Mouse (Mus musculus): ENCODE data around the gene Chrm1.

The Chrm1 gene

DNA sequence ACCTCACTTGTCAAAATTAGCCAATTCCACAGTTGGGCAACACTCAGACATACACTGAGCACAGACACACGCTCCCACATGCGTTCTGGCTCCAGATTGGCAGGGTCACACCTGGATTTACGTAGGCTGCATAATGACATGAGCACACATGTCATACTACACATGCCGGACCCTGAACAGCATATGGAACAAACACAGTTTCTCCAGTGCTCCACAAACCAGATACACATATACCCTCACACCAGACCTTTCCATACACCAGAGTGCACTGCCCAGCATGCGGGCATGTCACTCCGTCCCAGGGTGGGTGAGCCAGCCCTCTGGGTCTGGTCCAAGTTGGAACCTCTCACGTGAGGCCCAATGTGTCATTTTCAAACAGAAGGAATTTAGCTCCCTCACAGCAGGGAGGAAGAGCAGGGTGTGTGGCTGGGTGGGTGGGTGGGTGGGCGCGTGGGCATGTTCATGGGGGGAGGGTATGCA lies at the start of gene Chrm1:
Gene Chrm1, plus strand, starts transcription at position 430 of the 480 bp plus-strand sequence.
- no peak for DNase-seq (ENCODE audit: low spot score)

DNA sequence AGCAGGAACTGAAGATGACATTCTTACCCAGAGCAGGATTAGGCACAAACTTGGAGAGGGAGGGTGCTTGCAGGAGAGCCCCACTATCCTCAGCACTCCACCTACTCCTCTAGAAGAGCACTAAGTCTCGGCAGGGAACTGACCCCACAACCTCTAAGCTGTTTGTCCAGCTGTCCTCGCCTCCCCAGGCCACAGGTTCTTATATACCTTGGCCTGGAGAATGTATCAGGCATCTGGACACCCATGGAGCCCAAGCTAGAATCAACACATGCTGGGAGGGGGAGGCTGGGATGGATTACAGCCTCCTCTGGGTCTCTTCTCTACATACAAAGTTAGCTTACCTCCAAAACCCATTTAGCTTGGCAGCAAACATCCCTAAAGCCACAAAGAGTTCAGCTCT lies 49.2 kb upstream of the Chrm1 start:
- no peak for DNase-seq (ENCODE audit: low spot score)

DNA sequence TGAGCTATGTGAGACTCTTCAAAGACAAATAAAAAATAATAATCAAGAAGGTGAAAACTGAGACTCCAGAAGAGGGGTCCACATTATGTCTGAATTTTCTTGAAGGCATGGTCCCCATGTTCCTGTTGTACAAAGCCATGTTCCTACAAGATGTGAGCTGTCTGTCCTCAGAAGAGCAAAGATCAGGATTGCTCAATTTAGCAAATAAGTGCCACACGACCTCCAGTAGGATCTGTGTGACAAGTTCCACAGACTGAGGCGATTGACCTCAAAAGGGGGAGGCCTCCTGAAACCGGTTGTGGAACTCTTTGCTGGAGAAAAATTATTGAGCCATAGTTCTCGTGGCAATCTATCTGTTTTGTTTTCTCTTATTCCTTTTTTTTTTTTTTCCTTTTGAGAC lies 47.3 kb upstream of the Chrm1 start:
- no peak for DNase-seq (ENCODE audit: low spot score)

DNA sequence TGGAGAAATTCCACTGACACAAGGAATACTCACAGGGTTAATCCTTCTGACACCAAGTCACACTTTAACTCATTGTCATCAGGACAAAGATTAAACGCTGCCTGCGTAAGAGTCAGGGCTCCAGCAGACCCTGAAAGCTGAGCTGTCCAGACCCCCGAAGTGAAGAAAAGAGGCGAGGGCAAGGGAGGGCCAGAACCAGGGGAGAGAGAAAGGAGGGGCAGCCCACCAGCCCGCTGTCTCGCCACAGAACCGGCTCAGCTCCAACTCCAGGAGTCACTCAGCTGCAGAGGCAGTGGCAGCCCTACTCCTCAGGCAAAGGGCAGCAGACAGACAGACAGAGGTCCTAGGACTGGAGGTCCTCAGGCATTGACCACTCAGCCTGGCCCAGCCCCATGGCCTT lies 45.7 kb upstream of the Chrm1 start, which contains the start of gene Slc22a6:
Gene Slc22a6, plus strand, starts transcription at position 136 of the 400 bp plus-strand sequence.
- no peak for DNase-seq (ENCODE audit: low spot score)

DNA sequence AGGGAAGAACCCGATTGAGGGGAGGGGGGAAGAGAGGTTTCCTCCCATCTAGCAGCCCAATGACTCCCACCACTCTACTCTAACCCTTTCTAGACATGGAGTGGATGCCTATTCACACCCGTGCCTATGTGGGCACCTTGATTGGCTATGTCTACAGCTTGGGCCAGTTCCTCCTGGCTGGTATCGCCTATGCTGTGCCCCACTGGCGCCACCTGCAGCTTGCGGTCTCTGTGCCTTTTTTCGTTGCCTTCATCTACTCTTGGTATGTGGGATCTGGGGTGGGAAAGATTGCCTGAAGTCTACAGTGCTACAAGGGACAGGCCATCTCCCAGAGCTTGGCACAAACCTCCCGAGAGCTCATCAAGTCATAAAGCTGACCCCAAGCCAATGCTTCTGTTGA lies 42.5 kb upstream of the Chrm1 start:
- DNase-seq (ENCODE audit: low spot score): no peak

DNA sequence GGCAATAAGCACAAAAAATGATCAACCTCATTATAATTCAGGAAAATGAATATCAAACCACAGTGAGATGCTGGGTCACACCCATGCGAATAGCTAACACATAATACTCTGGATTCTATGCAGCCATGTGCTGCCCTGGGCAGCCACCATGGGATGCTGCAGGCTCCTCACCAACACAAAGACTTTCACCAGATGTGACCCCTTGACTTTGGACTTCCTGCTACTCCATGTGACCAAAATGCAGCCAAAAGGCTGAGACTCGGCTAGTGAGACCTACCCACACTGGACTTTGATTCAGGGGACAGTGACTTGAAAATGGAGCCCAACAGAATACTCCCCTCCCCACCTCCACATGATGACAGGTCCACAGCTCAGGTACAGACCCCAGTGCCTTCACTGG lies 33.3 kb upstream of the Chrm1 start:
- DNase-seq (ENCODE audit: low spot score): no peak

DNA sequence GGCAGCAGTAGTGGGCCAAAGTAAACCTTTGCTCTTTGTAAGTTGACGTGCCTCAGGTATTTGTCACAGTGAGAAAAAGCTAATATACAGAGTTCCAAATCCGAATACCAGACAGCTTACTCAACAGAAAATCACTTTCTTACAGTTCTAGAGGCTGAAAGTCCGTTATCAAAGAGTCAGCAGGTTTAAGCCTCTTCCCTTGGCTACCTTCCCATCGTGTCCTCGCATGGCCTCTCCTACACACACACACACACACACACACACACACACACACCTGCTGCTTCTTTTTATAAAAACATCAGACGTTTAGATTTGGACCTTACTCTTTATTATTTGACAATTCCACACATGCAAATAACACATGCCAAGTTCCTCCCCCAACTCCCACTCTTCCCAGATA lies 32.8 kb upstream of the Chrm1 start:
- no peak for DNase-seq (ENCODE audit: low spot score)

DNA sequence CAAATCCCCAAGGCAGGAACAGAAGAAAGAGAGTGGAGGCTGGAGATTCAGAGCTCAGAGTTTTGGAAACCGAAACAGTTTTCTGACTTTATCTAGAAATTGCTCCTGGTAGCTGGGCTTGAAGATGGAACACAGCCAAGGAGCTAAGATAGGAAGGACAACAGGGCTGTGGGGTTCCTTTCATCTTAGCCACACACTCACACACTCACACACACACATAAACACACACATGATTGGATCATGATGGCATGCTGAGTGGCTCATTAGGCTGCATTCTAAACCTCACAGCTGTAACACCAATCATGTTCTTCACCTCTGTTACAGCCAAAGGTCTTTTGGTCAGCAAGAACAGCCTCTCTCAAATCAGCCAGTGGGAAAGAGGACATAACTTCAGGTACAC lies 31.6 kb upstream of the Chrm1 start:
- no peak for DNase-seq (ENCODE audit: low spot score)

DNA sequence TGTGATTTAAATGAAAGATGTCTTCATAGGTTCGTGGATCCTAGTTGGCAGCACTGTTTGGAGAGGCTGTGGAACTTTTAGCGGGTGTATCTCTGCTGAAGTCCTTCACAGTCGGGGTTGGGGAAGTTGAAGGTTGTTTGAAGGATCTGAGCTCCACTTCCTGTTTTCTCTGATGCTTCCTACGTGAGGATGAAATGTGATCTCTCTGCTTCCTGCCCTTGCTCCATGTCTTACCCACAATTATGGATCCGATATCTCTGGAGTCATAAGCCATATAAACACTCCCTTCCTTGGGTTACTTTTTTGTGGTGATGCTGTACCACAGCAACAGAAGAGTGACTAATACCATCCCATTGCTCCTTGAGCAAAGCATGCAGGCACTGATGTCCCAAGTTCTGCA lies 21.5 kb upstream of the Chrm1 start:
- DNase-seq (ENCODE audit: low spot score): no peak

DNA sequence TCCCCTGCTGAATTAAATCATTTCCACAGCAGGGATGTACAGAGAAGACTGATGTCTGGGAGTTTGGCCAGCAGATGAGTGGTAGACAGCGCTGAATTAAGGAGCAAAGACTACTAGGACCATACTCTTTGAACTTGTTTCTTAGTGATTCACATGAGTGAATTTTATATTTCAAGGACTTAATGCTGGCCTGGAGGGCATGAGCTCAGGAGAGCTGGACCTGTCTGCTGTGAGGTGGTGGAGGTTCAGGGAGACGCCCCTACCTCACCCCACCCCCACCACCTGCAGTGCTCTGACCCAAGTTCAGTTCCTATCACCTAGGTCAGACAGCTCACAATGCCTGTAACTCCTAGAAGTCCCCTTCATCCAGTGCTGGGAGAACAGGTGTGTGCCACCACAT lies 17.2 kb upstream of the Chrm1 start:
- DNase-seq (ENCODE audit: low spot score): no peak

DNA sequence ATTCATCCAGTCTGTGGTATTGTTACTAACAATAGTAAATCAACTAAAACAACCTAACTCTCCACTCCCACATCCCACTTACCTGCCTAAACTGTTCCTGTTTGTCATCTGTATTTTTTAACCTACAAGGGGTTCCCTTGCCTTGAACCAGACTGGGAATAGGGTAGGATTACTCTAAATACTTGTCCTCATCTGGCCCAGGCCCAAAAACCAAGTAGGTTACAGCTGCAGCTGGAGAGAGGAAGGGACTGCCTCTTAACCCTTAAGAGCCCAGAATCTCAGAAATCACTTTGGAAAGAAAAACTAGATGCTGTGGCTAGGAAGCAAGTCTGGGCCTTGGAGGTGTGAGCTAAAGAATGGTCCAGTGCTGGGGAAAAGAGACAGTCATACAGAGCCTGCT lies 7.8 kb upstream of the Chrm1 start:
- no peak for DNase-seq (ENCODE audit: low spot score)

DNA sequence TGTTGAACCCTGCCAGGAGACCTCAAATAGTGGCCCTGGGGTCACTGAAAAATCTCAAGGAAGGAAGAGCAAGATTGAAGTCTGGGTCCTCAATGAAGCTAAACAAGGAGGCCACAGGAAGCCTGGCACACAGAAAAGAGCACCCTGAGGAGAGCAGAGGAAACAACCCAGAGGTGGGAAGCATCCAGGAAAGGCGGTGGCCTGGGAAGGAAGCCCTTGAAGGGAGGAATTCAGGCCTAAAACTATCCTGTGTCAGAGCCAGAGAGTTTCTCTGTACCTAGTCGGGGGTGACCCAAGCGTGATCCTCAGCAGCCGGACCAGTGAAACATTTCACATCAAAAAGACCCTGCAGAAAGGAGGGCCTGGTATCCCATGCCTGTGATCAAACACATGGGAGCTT lies 7.2 kb upstream of the Chrm1 start:
- DNase-seq (ENCODE audit: low spot score): no peak

DNA sequence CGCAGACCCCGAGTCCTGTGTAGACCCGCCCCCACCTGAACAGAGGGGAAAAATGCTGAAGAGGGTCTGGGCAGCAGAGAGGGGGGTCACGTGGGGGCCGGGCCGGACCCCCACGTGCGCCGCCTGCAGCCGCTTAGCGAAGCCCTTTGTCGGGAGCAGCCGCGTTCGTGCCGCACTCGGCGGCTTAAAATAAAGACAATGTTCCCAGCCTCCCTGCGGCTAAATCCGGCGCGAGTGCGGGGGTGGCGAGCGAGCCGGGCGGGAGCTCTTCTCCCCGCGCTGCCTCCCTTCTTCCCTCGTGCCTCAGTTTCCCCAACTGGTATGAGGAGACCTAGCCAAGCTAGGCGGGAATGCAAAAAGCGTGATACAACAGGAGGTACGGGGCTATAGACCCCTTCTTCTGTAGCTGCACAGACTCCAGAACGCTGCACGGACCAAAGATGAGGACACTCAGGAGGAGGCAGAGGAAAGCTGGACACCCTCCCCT lies 1.7 kb upstream of the Chrm1 start:
- no peak for DNase-seq (ENCODE audit: low spot score)

DNA sequence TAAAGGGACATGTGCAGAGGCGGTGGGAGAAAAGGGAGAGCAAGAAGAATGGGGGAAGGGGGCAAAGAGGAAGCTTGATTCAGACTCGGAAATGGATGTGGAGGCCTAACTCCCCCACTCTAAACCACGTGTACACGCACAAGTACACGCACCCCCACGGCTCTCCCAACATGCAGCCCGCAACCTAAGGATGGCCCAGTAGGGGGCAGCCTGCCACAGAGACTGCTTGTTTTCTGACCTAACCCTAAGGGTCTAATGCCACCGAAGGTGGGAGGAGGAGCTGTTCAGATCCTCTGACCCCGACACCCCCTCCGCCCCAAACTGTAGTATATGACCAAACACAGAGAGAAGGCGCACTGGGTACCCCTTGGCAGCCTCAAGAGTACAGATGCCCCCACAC lies 1.3 kb upstream of the Chrm1 start:
- peak; percentile 14 for DNase-seq (ENCODE audit: low spot score)

DNA sequence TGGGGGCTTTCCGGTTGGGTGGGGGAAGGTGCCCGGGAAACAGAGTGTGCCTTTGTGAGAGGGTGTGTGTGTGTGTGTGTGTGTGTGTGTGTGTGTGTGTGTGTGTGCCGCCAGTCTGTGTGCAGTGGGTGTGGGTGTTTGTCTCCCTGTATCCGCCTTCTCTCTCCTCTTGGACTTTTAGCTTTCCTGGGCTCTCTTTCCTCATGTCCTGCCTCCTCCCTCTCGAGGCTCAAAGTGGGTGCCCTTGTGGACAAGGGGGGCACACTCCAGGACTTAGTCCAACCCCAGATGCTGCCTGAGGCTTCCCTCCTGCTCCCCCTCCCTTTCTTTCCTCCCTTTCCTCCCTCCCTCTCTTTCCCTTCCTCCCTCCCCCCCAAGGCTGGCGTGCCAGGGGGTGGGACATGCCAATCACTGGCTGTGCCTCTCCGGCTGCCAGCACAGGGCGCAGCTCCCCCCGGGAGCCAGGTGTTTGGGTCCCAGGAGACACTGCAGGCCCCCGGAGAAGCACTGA lies 377 bp downstream of the Chrm1 start:
- no peak for DNase-seq (ENCODE audit: low spot score)

DNA sequence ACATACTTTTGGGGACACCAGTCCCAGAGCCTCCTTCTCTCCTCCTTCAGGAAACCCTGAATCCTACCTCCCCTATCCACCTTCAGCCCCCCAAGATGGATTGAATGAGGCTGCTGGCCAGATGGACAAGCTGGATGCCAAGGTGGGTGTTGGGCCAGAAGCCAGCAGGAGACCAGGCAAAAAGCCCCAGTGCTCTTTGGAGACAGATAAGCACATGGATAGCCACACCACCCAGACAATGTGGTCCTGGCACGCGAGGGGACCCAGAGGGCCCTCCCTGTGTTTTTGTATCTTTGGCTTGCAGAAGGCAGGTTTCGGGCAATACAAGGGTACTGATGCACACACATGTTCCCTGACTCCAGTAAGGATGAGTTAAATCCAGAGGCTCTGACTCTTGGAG lies 1.3 kb downstream of the Chrm1 start:
- no peak for DNase-seq (ENCODE audit: low spot score)

DNA sequence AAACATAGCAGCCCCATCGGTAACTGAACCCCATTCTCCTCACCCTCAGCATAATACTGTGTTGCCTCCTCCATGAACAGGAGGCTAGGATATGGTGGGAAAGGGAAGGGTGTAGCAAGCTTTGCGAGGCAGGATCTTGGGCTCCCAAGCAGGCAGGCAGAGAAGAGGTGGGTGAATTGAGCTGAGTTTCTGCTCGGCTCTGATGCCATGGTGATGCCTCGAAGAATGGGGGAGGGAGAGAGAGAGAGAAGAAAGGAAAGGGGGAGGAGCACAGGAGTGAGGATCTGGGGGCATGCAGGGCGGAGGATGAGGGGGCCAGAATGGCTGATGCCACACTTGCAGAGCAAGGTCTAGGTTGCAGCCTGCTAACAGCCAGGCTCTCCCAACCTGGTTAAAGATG lies 2.2 kb downstream of the Chrm1 start:
- no peak for DNase-seq (ENCODE audit: low spot score)

DNA sequence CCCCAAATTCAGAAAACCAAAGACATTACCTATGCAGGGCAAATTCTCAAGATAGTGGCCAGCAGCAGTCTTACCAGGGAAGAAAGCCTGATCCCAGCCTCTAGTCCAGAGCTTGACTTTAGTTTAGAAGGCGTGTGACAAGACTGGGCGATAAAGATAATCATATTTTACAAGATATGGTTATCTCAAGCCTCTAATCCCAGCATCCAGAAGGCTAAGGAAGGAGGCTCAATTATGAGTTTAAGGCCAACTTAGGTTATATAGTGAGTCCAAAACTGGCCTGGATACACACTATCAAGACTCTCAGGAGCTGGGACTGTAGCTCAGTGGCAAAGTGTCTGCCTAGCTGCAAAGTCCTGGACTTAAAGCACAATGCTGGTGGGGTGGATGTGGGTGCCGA lies 9.3 kb downstream of the Chrm1 start:
- no peak for DNase-seq (ENCODE audit: low spot score)

DNA sequence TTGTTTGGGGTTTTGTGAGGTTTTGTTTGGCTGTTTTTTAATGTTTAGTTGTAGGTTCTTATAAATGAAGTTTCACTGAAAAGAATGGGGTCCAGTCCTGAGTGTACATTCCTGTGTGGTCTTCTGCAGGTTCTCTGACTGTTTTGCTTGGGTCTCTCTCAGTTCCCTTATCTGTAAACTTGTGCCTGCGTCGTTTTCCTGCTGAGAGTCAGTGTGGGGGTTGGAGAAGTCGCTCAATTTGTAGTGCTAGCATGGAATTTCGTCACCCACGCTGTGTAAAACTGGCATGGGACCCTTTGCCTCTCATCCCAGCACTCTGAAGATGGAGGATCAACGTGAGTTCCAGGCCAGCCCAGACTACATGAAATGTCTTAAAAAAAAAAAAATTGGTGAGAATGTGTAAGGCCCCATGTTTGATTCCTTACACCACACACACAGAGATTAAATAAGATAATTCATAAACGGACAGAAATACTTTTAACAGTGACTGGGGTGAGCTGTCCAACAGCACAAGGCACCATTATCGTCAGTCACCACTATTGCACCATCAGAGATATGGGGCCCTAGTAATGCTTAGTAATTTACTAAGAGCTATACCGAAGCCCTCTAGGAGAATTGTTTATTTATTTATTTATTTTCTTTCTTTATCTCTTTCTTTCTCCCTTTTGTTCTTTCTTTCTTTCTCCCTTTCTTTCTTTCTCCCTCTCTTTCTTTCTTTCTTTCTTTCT lies 9.9 kb downstream of the Chrm1 start:
- DNase-seq (ENCODE audit: low spot score): no peak

DNA sequence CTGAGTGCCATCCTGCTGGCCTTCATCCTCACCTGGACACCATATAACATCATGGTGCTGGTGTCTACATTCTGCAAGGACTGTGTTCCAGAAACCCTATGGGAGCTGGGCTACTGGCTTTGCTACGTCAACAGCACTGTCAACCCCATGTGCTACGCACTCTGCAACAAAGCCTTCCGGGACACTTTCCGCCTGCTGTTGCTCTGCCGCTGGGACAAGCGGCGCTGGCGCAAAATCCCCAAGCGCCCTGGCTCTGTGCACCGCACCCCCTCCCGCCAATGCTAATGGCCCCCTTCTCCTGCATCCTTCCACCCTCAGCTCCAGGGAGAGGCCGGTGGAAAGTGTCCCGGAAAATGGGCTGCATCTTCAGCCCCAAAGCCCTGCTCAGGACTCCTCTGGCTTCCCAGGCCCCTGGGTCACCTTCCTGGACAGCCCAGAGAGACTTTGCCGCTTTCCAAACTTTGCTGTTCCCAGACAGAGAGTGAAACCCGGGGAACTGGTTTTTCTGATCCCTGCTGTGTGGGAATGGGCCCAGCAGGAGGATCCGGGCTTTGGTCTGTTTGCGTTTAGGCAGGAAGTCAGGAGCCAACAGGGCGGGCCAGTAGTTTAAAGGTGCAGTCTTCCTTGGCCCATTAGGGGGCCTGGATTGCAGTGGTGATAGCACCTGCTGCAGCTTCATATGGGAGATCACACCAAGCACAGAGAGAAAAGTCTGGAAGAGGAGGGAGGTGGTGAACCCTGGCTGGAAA lies 15.6 kb downstream of the Chrm1 start:
- no peak for DNase-seq (ENCODE audit: low spot score)

DNA sequence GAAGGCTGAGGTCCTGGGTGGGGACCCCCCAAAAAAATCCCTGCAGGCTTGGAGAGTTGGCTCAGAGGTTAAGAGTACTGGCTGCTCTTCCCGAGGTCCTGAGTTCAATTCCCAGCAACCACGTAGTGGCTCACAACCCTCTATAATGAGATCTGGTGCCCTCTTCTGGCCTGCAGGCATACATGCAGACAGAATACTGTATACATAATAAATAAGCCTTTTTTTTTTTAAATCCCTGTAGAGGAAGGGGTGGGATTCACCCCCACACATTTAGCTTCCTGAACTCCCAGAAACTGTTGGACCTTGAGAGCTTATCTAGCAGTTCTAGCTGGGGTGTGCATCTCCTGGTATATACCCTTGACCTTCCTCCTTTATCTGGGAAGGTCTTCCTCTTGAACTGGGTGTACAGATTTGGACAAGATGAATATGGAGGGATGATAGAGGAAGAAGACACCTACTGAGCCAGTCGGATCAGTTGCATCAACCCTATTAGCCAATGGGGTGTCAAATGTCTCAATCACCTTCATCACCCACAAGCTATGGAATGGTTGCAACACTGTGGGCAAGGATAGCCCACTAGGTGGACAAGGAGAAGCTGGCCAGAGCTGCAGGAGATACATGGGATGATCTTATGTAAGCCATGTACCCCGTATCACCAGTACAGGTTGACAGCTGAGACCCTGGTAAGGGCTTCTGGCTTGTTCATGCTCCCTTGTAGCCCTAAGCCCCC lies 18.2 kb downstream of the Chrm1 start:
- no peak for DNase-seq (ENCODE audit: low spot score)

DNA sequence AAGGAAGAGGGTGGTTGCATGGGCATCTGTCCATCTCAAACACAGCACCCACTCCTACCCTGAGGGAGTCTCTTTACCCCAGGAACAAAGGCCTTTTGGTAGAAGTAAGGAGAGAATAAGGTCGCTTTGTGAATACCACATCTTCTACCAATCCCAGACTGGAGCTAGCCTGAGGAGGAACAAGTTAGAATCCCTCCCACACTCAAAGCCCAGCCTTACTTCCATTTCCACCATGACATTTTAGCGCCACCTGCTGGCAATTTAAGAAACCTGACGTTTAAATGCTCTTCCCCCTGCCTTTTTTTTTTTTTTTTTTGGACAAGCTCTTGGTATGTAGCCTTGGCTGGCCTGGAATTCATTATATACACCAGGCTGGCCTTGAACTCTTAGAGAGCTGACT lies 19.4 kb downstream of the Chrm1 start:
- DNase-seq (ENCODE audit: low spot score): no peak

DNA sequence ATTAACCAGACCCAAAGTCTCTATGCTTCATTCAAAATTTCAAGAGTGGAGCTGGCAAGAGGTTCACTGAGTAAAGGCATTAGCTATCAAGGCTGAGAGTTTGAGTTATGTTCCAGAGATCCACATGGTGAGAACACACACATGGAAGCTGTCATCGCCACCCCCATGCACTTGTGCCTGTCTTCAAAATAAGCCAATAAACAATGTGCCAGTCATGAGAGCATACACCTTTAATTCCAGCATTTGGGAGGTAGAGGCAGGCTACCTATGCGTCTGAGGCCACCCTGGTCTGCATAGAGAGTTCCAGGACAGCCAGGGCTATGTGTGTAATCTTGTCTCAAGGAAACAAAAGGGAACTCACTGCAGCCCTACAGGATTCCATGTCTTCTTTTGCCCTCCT lies 20.0 kb downstream of the Chrm1 start:
- DNase-seq (ENCODE audit: low spot score): no peak
